Mouse (Mus musculus) cerebellum, adult 2 months (tissue): ENCODE results near the gene Mob3b. TPM values are rescaled to one million over a fixed set of nuclear protein-coding genes. Genes with fewer than 3 reads are reported as not detected.
A peak's percentile ranks its signal among the peaks of the same experiment; 100 is the strongest.

Experiments
- DNase-seq, 2 experiments: peaks; one replicate each; pipeline ENCODE4 v3.0.0; 2021
- H3K27ac ChIP-seq: fragments of 200-500 bp; 2 replicates; pipeline ENCODE4 v1.5.1; 2012; ENCODE audit warnings: low read length, control low read depth, inconsistent platforms; ENCODE audit not compliant: insufficient read depth
- H3K27me3 ChIP-seq: fragments of 200-500 bp; 2 replicates; pipeline ENCODE4 v1.6.1; 2012; ENCODE audit warnings: inconsistent platforms, mild to moderate bottlenecking, low read length, moderate library complexity; ENCODE audit not compliant: control insufficient read depth, insufficient read depth
- H3K4me1 ChIP-seq: fragments of 200-500 bp; 2 replicates; pipeline ENCODE4 v1.6.1; 2011; ENCODE audit warnings: low read length; ENCODE audit not compliant: control insufficient read depth, insufficient read depth
- H3K4me3 ChIP-seq: fragments of 200-500 bp; replicated peaks from 2 replicates; pipeline ENCODE3; 2011; ENCODE audit warnings: mild to moderate bottlenecking, low read depth, low read length, control low read depth; ENCODE audit not compliant: insufficient read depth
- CTCF ChIP-seq: fragments of 200-500 bp; IDR thresholded peaks from 2 replicates; pipeline ENCODE4 v1.5.1; 2011; ENCODE audit warnings: low read depth, mild to moderate bottlenecking, control low read depth, low read length, moderate library complexity, borderline replicate concordance; ENCODE audit not compliant: insufficient read depth
- POLR2A ChIP-seq: fragments of 200-500 bp; IDR thresholded peaks from 2 replicates; pipeline ENCODE4 v1.6.1; 2011; ENCODE audit warnings: low read length, control low read depth, borderline replicate concordance; ENCODE audit not compliant: insufficient read depth
- WGBS: fragments of 180-500 bp; shearing (Covaris S2); methylation state at CpG from one replicate; pipeline ENCODE4 v1.1.7; 2018; 5-methylcytosine and 5-hydroxymethylcytosine counted together
- polyA plus RNA-seq: library from polyadenylated mRNA; depleted of rRNA; stranded (reverse); fragments of >200 nt; gene quantifications from 2 replicates; pipeline ENCODE4 v1.2.3, GENCODE M21; 2012

Gene Mob3b
- polyA plus RNA-seq, 1 experiment = 9.5 TPM

- 28% methylated on average over 20 of the region's 20 CpGs for WGBS
- no peaks in the 10 kb centered on the region; the same call in 1 of the 2 replicates for H3K27me3 ChIP-seq
- H3K27ac ChIP-seq = no peak overlapping the region
- no peak overlapping the region for H3K4me3 ChIP-seq
- DNase-seq = peak; percentile 11 to 20
- no peak for TF ChIP-seq CTCF
- TF ChIP-seq POLR2A = no peak
- H3K4me1 ChIP-seq = no peaks in the 10 kb centered on the region
Measured at GRCm38 (mm10) chr4:35155132-35155922, 2.0 kb downstream of the Mob3b start.

- no peak overlapping the region for H3K27ac ChIP-seq
- TF ChIP-seq POLR2A (no peak), CTCF (no peak)
- no peak overlapping the region for H3K4me3 ChIP-seq
- H3K4me1 ChIP-seq = no peaks in the 10 kb centered on the region
- DNase-seq = no peak
- WGBS = 51% methylated on average over 3 of the region's 3 CpGs
- H3K27me3 ChIP-seq = no peaks in the 10 kb centered on the region; the same call in 1 of the 2 replicates
Measured at GRCm38 (mm10) chr4:35154051-35154450, 3.2 kb downstream of the Mob3b start.

- DNase-seq = no peak
- WGBS = 90% methylated on average over 4 of the region's 4 CpGs
- Histone ChIP-seq H3K4me3 (no peak within 1 kb of the TSS), H3K4me1 (no peaks in the 10 kb centered on the region), H3K27me3 (no peaks in the 10 kb centered on the region; the same call in 1 of the 2 replicates), H3K27ac (no peak within 1 kb of the TSS)
- no peak for TF ChIP-seq CTCF
- no peak for TF ChIP-seq POLR2A
Measured at GRCm38 (mm10) chr4:35151756-35152155, 5.5 kb downstream of the Mob3b start, which contains the start of gene Ifnk. TSS of gene Ifnk (plus strand) at chr4:35152056.

- no peaks in the 10 kb centered on the region for H3K27me3 ChIP-seq
- 88% methylated on average over 3 of the region's 3 CpGs for WGBS
- no peak for DNase-seq
- no peak overlapping the region for H3K4me3 ChIP-seq
- H3K4me1 ChIP-seq = no peaks in the 10 kb centered on the region
- TF ChIP-seq CTCF = no peak
- no peak for TF ChIP-seq POLR2A
- H3K27ac ChIP-seq = no peak overlapping the region
Measured at GRCm38 (mm10) chr4:35150706-35151105, 6.6 kb downstream of the Mob3b start.

GRCm38 (mm10) chr4:35148326-35148725 lies 9.0 kb downstream of the Mob3b start:
- H3K4me1 ChIP-seq = no peaks in the 10 kb centered on the region
- no peaks in the 10 kb centered on the region for H3K27me3 ChIP-seq
- no peak overlapping the region for H3K4me3 ChIP-seq
- WGBS = 96% methylated on average over 4 of the region's 4 CpGs
- no peak for DNase-seq
- TF ChIP-seq CTCF = no peak
- no peak overlapping the region for H3K27ac ChIP-seq

- H3K4me1 ChIP-seq = no peaks in the 10 kb centered on the region
- WGBS = 95% methylated on average over 5 of the region's 5 CpGs
- no peak overlapping the region for H3K4me3 ChIP-seq
- no peak for DNase-seq
- no peaks in the 10 kb centered on the region for H3K27me3 ChIP-seq
- H3K27ac ChIP-seq = no peak overlapping the region
- no peak for TF ChIP-seq POLR2A
- TF ChIP-seq CTCF = no peak
Measured at GRCm38 (mm10) chr4:35146597-35146996, 10.7 kb downstream of the Mob3b start.

- no peak for DNase-seq
- no peaks in the 10 kb centered on the region for H3K27me3 ChIP-seq
- 88% methylated on average over 10 of the region's 10 CpGs for WGBS
- H3K4me3 ChIP-seq = no peak overlapping the region
- H3K27ac ChIP-seq = no peak overlapping the region
- TF ChIP-seq POLR2A (no peak), CTCF (no peak)
- H3K4me1 ChIP-seq = no peaks in the 10 kb centered on the region
Measured at GRCm38 (mm10) chr4:35145726-35146125, 11.6 kb downstream of the Mob3b start.

- no peaks in the 10 kb centered on the region for H3K4me1 ChIP-seq
- H3K27me3 ChIP-seq = no peaks in the 10 kb centered on the region
- TF ChIP-seq POLR2A (no peak), CTCF (no peak)
- no peak for DNase-seq
- H3K4me3 ChIP-seq = no peak overlapping the region
- 65% methylated on average over 12 of the region's 12 CpGs for WGBS
- H3K27ac ChIP-seq = no peak overlapping the region
Measured at GRCm38 (mm10) chr4:35143472-35144102, 13.7 kb downstream of the Mob3b start.
